Mouse (Mus musculus) activated CD4-positive, CD25-positive, alpha-beta regulatory T cell, adult 9 weeks (primary cell): ENCODE results near the gene Psmb5. TPM values are rescaled to one million over a fixed set of nuclear protein-coding genes. Genes with fewer than 3 reads are reported as not detected.

Experiments used
- polyA plus RNA-seq: library from polyadenylated mRNA; unstranded; fragments of 100-300 nt; shearing (Covaris generic); gene quantifications from one replicate; pipeline ENCODE4 v1.2.1, GENCODE M21; 2017

Psmb5 gene
- 259 TPM for polyA plus RNA-seq

GRCm38 (mm10) chr14:54617897-54618365 is at the start of gene Psmb5:
Psmb5 (minus strand) TSS chr14:54618022.

DNA sequence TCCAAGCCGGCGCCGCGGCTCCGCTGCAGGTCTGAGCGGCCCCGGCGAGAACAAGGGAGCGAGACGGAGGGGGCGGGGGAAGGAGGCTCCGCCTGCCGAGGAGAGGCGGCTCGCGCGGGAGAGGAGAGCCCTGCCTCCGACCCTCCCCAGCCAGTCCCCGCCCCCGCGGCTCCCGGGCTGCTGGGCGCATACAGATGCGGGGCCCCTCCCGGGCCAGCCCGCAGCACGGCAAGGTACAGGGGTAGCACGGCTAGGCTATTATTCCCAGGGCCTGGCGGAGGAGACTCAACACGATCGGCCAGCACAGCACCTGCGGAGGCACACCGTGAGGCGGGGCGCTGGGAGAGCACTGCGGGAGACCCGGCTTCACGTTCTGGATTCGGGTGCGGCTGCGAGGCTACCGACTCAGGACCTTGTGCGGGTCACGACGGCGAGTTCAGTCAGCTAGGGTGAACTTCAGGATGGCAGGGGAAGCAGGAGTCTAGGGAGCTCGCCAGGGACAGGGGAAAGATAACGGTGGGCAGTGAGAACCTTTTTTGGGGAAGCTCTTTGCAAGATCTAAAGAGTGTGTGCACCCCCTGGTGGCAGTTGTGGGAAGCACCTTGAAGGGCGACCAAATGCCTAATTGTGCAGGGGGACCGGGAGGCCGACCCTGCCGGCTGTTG is 23.6 kb upstream of the Psmb5 start, which contains the start of gene Cdh24:
TSS of gene Cdh24 (minus strand) at position 60 of the 665 bp plus-strand sequence.

GRCm38 (mm10) chr14:54640946-54641304 is 23.1 kb upstream of the Psmb5 start, which contains the start of gene Gm17606:
Gm17606 (plus strand) TSS chr14:54640952.

GRCm38 (mm10) chr14:54621133-54621532 is 3.3 kb upstream of the Psmb5 start, which contains the start of gene Psmb11:
Psmb11 (plus strand) TSS chr14:54621433.

DNA sequence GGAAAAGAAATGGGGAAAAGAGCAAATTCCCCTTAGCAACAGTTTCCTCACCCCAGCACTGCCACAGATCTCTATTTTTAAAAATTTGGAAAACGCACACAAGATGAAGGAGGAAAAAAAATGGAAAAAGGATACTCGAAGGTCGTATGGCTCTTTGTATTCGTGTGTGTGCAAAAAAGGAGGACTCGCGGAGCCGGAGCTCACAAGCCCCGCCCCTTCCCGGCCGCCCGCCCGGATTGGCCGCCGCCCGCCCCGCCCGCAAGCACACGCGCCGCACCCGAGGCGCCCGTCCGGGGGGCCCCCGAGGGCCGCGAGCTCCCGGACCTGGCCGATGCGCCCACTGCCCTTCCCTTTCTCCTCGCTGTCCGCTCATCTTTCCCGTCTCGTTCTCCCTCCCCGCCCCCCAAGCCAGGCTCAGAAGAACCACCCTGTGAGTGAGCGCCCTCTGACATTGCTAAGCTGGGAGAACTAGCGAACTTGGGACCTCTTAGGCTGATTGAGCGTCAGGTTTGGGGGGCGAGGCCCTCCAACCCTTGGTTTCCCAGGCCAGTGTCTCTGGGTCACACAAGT is 12.0 kb downstream of the Psmb5 start, which contains the start of gene 4931414P19Rik:
TSS of gene 4931414P19Rik (minus strand) at position 242 of the 570 bp plus-strand sequence.

GRCm38 (mm10) chr14:54577089-54577982 is 40.5 kb downstream of the Psmb5 start, which contains the start of gene Ajuba:
Ajuba (minus strand) TSS chr14:54577558.

Other genes starting within 250 kb of the Psmb5 start
- 1.5 TPM for gene Slc7a7, start 200.2 kb downstream of the Psmb5 start, polyA plus RNA-seq
- gene Mrpl52, start 191.1 kb downstream of the Psmb5 start, polyA plus RNA-seq: 264 TPM
- 1.1 TPM for gene Mmp14, start 186.4 kb downstream of the Psmb5 start, polyA plus RNA-seq
- gene Lrp10, start 153.9 kb downstream of the Psmb5 start, polyA plus RNA-seq: 68.2 TPM
- gene Rem2, start 141.9 kb downstream of the Psmb5 start, polyA plus RNA-seq: 0.57 TPM
- gene Prmt5, start 100.5 kb downstream of the Psmb5 start, polyA plus RNA-seq: 45.8 TPM
- 24.7 TPM for gene Haus4, start 63.4 kb downstream of the Psmb5 start, polyA plus RNA-seq
- gene Ajuba, start 40.5 kb downstream of the Psmb5 start, polyA plus RNA-seq: 0.28 TPM
- 6.1 TPM for gene 4931414P19Rik, start 12.0 kb downstream of the Psmb5 start, polyA plus RNA-seq
- gene Psmb11, start 3.4 kb upstream of the Psmb5 start, polyA plus RNA-seq: not detected
- gene Gm17606, start 22.9 kb upstream of the Psmb5 start, polyA plus RNA-seq: not detected
- 0.49 TPM for gene Cdh24, start 23.3 kb upstream of the Psmb5 start, polyA plus RNA-seq
- 91.3 TPM for gene 1700123O20Rik, start 68.2 kb upstream of the Psmb5 start, polyA plus RNA-seq
- 116 TPM for gene Acin1, start 68.9 kb upstream of the Psmb5 start, polyA plus RNA-seq
- gene Gm29776, start 80.8 kb upstream of the Psmb5 start, polyA plus RNA-seq: not detected
- not detected for gene Cebpe, start 94.2 kb upstream of the Psmb5 start, polyA plus RNA-seq
- 0.37 TPM for gene Slc7a8, start 163.9 kb upstream of the Psmb5 start, polyA plus RNA-seq
- gene Rnf212b, start 196.1 kb upstream of the Psmb5 start, polyA plus RNA-seq: not detected